Mouse (Mus musculus): ENCODE data around the gene Slc26a1. TPM values are rescaled to one million over a fixed set of nuclear protein-coding genes. Genes with fewer than 3 reads are reported as not detected.

Gene Slc26a1
- polyA plus RNA-seq (2015; fragmentation: Nextera tagmentation; extraction: Ambion mirVana): 0.39 and 0.50 TPM in 2 replicates

DNA sequence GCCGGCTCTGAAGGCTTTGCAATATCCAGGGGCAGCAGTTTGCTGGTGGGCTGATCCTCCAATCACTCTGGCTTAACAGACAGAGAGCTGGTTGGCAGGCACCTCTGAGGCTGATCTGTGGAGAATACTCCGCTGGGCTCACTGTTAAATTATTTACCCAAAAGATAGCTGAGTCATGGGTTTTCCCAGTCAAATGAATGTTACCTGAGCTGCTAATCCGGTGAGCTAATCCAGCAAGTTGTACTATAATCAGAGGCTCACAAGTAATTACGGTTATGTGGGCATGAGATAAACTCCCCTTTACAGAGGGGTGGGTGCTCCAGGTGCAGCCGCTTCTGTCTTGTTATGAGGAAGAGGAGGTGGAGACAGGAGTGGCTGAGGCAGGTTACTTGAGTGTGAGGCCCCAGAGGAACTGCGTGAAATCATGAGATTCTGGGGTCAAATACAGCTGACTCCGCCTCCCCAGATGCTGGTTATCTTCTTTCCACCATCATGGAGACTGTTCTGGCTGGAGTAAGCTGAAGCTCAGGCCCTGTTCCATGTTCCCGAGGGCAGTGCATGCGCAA, at the start of gene Slc26a1:
Gene Slc26a1, minus strand, starts transcription at position 319 of the 566 bp plus-strand sequence.
- ATAC-seq (ENCODE audit: borderline replicate concordance, extremely low read depth, low FRiP score, low TSS enrichment): no peak
- 58% methylated on average over 9 of the region's 9 CpGs for WGBS
- Histone ChIP-seq H3K27ac (no peak within 1 kb of the TSS), H3K4me1 (peaks cover 18% of the 10 kb centered on the region), H3K36me3 (peaks cover 10% of the 10 kb centered on the region; the same call in 1 of the 2 replicates), H3K9ac (no peak within 1 kb of the TSS), H3K4me2 (no peak within 1 kb of the TSS), H3K4me3 (no peak within 1 kb of the TSS), H3K27me3 (no peaks in the 10 kb centered on the region), H3K9me3 (no peaks in the 10 kb centered on the region)

DNA sequence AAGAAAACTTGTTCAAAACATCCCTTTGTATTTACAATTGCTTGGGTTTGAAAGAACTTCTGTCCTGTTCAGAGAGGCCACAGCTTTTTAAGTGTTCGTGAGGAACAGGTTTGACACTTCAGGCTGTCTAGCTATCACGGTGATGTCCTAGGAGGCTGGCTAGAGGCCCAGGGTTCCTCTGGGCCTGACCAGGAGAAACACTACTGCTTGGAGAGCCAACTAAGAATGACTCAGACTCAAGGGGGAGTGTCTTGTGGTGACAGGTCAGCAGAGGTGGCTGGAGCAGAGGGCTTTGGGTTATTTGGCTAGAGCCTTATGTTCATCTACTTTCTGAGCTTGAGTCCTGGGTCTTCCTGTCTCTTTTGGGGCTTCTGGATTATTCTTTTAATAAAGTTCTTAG, 48.6 kb upstream of the Slc26a1 start:
- no peaks in the 10 kb centered on the region for H3K36me3 ChIP-seq
- H3K4me1 ChIP-seq: no peaks in the 10 kb centered on the region
- H3K4me3 ChIP-seq: no peak overlapping the region
- H3K27me3 ChIP-seq: no peaks in the 10 kb centered on the region
- ATAC-seq (ENCODE audit: borderline replicate concordance, extremely low read depth, low FRiP score, low TSS enrichment): no peak
- WGBS: 31% methylated on average over 2 of the region's 2 CpGs
- H3K9me3 ChIP-seq: no peaks in the 10 kb centered on the region
- H3K9ac ChIP-seq: no peak overlapping the region
- no peak overlapping the region for H3K4me2 ChIP-seq
- H3K27ac ChIP-seq: no peak overlapping the region

DNA sequence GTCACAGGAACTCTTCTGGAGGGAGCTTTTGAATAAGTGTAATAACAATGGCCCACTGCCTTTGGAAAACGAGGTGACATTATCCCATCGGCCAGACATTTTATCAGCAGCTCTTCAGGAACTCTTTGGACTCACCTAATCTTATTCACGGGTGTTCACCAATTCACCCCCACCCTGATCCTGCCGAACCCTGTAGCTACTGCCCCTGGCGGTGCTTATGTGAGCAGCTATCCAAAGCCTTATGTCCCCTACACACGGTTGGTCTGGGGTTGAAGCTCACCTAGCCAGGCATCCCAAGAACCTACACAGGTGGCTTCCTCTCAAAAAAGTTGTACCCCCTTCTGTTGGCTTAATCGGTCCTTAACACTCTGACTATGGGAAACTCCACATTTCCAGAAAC, 44.4 kb upstream of the Slc26a1 start:
- Histone ChIP-seq H3K36me3 (no peaks in the 10 kb centered on the region), H3K27me3 (no peaks in the 10 kb centered on the region), H3K4me1 (no peaks in the 10 kb centered on the region), H3K9ac (no peak overlapping the region), H3K9me3 (no peaks in the 10 kb centered on the region), H3K4me2 (no peak overlapping the region), H3K27ac (no peak overlapping the region; the same call in 1 of the 2 replicates), H3K4me3 (no peak overlapping the region)
- WGBS: 49% methylated on average over 7 of the region's 7 CpGs
- no peak for ATAC-seq (ENCODE audit: borderline replicate concordance, extremely low read depth, low FRiP score, low TSS enrichment)

DNA sequence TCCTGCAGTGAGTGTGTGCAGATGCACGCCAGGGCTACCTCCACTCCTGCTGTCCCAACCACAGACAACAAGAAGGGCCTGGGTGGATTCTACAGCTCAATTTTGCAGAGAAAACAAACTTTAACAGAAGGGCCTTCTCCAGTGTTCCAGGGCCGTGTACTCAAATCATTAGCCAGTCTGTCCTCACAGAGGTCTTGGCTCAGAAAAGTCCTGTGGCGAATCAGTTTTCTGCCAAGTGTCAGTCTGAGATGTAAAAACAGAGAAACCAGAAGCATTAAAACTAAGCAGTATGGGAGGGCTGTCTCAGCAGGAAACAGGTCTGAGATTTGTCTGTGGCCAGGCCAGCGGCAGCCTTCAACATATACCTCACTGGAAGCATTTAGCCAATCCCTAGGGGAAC, 42.7 kb upstream of the Slc26a1 start:
- no peak overlapping the region for H3K4me2 ChIP-seq
- no peaks in the 10 kb centered on the region for H3K27me3 ChIP-seq
- WGBS: 44% methylated on average over 4 of the region's 4 CpGs
- no peaks in the 10 kb centered on the region for H3K9me3 ChIP-seq
- H3K4me3 ChIP-seq: no peak overlapping the region
- no peaks in the 10 kb centered on the region for H3K36me3 ChIP-seq
- no peak overlapping the region for H3K27ac ChIP-seq
- no peak for ATAC-seq (ENCODE audit: borderline replicate concordance, extremely low read depth, low FRiP score, low TSS enrichment)
- peaks cover 7% of the 10 kb centered on the region for H3K4me1 ChIP-seq
- H3K9ac ChIP-seq: no peak overlapping the region

DNA sequence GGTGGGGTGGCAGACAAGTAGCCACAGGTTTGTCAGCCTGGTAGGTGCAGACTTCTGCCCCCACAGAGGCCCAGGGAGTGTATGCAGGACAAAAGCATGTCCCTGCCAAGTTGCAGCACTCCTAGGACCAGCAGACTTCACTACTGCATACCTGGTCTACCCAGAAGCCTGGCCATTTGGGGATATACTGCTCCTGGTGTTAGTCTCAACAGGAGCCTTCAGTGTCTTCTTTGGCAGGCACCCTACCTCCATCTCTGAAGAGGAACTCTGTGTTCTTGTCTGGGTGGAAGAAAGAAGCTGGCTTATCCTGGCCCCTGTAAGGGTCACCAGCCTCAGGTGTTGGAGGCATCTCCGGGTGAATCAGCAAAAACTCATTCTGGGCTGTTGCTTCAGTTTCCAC, 40.6 kb upstream of the Slc26a1 start:
- Histone ChIP-seq H3K4me3 (no peak overlapping the region), H3K27me3 (no peaks in the 10 kb centered on the region), H3K27ac (no peak overlapping the region), H3K9ac (no peak overlapping the region), H3K36me3 (no peaks in the 10 kb centered on the region), H3K4me1 (peaks cover 7% of the 10 kb centered on the region), H3K4me2 (no peak overlapping the region), H3K9me3 (no peaks in the 10 kb centered on the region)
- no peak for ATAC-seq (ENCODE audit: borderline replicate concordance, extremely low read depth, low FRiP score, low TSS enrichment)
- WGBS: 68% methylated on average over 1 of the region's 1 CpGs

DNA sequence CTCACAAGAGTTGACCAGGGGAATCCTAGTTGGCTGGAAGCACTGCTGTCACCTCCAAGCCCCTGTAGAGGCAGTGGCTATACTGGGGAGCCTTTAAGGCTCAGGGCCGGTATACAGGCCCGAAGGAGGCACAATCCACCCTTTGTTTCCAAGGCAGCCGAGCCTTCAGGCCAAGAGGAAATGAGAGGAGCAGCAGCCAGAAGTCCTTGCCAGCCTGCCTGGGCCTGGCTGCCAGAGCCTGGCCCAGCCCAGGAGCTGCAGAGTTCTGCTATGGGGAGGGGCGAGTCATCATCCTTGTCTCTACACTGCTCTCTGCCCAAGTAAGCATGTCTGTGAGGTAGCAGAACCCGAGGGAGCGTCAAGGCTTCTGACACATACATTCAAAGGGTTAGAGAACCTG, 38.8 kb upstream of the Slc26a1 start:
- no peaks in the 10 kb centered on the region for H3K27me3 ChIP-seq
- no peaks in the 10 kb centered on the region for H3K9me3 ChIP-seq
- peak; percentile 43 for ATAC-seq (ENCODE audit: borderline replicate concordance, extremely low read depth, low FRiP score, low TSS enrichment)
- peak overlapping the region; percentile 48 for H3K27ac ChIP-seq
- no peak overlapping the region for H3K4me3 ChIP-seq
- no peak overlapping the region for H3K9ac ChIP-seq
- H3K4me2 ChIP-seq: no peak overlapping the region
- 41% methylated on average over 6 of the region's 6 CpGs for WGBS
- no peaks in the 10 kb centered on the region for H3K36me3 ChIP-seq
- peaks cover 7% of the 10 kb centered on the region for H3K4me1 ChIP-seq

DNA sequence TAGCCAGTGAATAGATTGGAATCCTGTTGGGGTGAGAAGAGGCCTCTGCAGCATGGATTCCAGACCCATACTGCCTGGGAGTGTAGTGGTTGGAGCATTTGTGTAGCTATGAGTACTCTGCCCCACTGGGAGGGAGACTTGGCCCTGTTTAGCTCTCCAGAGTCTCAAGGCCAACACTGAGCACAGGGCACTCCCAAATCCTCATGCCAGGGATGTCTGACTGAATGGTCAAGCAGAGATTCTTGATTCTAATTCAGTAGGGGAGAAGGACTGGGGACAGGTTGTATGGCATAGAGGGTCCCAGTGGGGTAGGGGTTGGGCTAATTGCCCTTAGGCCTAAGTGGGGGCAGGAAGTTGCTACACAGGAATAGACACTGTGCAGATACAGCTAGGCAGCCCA, 38.3 kb upstream of the Slc26a1 start:
- H3K4me2 ChIP-seq: no peak overlapping the region
- no peak for ATAC-seq (ENCODE audit: borderline replicate concordance, extremely low read depth, low FRiP score, low TSS enrichment)
- H3K4me3 ChIP-seq: no peak overlapping the region
- no peaks in the 10 kb centered on the region for H3K27me3 ChIP-seq
- H3K36me3 ChIP-seq: no peaks in the 10 kb centered on the region
- no peaks in the 10 kb centered on the region for H3K9me3 ChIP-seq
- no peak overlapping the region for H3K9ac ChIP-seq
- peaks cover 7% of the 10 kb centered on the region for H3K4me1 ChIP-seq
- peak overlapping the region; percentile 48 for H3K27ac ChIP-seq

DNA sequence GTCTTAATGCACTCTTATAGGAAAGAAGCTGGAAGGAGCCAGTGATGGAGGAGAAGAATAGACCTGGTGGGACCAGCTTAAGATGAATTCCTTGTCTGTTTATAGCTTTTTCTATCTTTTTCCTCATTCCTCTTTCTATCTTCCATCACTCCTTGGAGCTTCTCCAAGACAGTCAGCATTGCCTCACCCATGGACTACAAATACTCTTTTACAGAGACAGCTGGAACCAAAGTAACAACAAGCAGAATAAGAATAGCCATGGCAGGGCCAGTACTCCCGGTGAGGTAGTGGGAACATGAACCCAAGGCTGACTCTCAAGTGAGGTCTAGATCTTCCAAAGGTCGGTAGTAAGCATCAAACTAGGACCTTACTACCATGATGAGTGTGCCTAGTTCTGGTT, 37.7 kb upstream of the Slc26a1 start:
- no peak for ATAC-seq (ENCODE audit: borderline replicate concordance, extremely low read depth, low FRiP score, low TSS enrichment)
- H3K4me3 ChIP-seq: no peak overlapping the region
- no peak overlapping the region for H3K4me2 ChIP-seq
- H3K27ac ChIP-seq: no peak overlapping the region
- no peaks in the 10 kb centered on the region for H3K27me3 ChIP-seq
- no peaks in the 10 kb centered on the region for H3K36me3 ChIP-seq
- no peaks in the 10 kb centered on the region for H3K9me3 ChIP-seq
- peaks cover 7% of the 10 kb centered on the region for H3K4me1 ChIP-seq
- WGBS: 75% methylated on average over 2 of the region's 2 CpGs
- no peak overlapping the region for H3K9ac ChIP-seq

DNA sequence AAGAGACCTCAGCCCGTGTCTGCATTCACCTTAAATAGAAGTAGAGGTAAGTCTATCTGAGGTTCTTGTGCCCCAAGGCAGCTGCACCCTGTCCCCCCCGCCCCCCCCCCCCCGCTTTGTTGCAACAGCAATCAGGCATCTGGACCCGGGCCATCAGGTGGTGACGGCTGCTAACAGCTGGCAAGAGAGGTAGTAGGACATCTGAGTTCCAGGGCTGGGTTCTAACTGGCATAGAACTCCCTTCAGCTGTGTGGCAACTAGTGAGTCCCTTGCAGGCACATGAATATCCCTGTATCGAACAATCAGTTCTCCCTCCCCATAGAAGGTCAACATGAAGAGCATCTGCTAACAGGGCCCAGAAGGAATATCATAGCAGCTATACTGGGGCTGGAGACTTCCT, 36.6 kb upstream of the Slc26a1 start:
- WGBS: 69% methylated on average over 6 of the region's 6 CpGs
- peaks cover 9% of the 10 kb centered on the region; the same call in 1 of the 2 replicates for H3K36me3 ChIP-seq
- H3K27me3 ChIP-seq: no peaks in the 10 kb centered on the region
- H3K4me1 ChIP-seq: peaks cover 7% of the 10 kb centered on the region
- H3K9me3 ChIP-seq: no peaks in the 10 kb centered on the region
- no peak overlapping the region for H3K4me3 ChIP-seq
- no peak for ATAC-seq (ENCODE audit: borderline replicate concordance, extremely low read depth, low FRiP score, low TSS enrichment)
- H3K4me2 ChIP-seq: no peak overlapping the region
- H3K27ac ChIP-seq: no peak overlapping the region
- H3K9ac ChIP-seq: no peak overlapping the region

DNA sequence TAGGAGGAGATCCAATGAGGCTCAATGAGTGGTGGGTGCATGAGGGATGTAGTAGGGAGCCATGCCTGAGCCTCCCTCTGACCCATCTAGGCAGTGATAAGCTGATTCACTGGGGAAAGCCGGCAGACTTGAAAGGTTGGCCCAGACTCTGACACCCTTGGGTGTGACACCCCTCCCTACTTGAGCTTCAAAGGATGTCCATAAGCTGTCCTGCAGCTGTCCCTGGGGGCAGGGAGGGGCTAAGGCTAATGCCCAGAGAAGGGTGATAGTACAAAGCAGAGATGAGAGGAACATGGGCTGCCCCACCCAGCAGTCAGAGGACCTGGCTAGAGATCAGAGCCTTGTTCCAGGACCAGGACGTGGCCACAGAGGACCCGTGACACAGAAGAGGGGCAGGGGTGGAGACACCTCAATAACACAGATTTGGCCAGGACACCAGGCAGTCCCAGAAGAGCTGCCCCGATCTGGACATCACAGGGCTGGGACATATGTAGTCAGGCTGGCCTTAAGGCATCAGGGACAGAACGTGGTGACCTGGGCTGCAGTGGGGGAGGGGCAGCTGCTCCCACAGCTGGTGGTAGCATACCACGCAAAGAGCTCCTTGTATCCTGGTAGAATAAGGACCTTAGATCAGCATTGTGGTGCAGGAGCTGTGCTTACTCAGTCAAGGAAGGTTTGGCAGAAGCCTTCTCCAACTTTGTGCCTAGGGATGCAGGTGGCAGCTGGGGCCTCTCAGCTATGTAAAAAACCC, 33.8 kb upstream of the Slc26a1 start:
- 0 out of 2 replicates have a peak, but pooled peaks have one; percentile 35 for ATAC-seq (ENCODE audit: borderline replicate concordance, extremely low read depth, low FRiP score, low TSS enrichment)
- Histone ChIP-seq H3K27me3 (no peaks in the 10 kb centered on the region), H3K4me3 (no peak overlapping the region), H3K36me3 (peaks cover 35% of the 10 kb centered on the region), H3K9me3 (no peaks in the 10 kb centered on the region), H3K4me1 (peaks cover 5% of the 10 kb centered on the region), H3K9ac (no peak overlapping the region), H3K27ac (no peak overlapping the region), H3K4me2 (no peak overlapping the region)
- 40% methylated on average over 6 of the region's 6 CpGs for WGBS

DNA sequence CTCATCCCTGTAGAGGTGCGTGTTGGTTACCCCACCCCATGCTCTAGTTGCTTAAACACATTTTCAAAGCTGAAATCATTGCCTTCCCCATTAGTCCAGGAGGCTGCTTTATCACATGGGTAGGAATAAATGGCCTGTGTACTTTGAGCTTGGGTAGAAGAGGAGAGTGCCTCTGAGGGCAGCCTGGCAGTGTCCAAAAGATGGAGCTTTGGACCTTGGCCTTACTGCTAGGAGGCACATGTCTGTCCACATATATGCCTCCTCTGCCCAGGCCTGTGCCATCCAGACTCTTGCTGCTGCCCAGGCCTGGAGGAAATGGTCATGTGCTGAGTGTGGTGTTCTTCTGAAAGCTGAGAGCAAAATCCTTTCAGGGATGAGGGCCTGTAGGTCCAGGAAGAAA, 33.0 kb upstream of the Slc26a1 start:
- no peak for ATAC-seq (ENCODE audit: borderline replicate concordance, extremely low read depth, low FRiP score, low TSS enrichment)
- Histone ChIP-seq H3K27ac (no peak overlapping the region), H3K27me3 (no peaks in the 10 kb centered on the region), H3K9me3 (no peaks in the 10 kb centered on the region), H3K36me3 (peaks cover 35% of the 10 kb centered on the region), H3K9ac (no peak overlapping the region), H3K4me3 (no peak overlapping the region), H3K4me2 (no peak overlapping the region), H3K4me1 (peaks cover 7% of the 10 kb centered on the region)
- 86% methylated on average over 1 of the region's 1 CpGs for WGBS

DNA sequence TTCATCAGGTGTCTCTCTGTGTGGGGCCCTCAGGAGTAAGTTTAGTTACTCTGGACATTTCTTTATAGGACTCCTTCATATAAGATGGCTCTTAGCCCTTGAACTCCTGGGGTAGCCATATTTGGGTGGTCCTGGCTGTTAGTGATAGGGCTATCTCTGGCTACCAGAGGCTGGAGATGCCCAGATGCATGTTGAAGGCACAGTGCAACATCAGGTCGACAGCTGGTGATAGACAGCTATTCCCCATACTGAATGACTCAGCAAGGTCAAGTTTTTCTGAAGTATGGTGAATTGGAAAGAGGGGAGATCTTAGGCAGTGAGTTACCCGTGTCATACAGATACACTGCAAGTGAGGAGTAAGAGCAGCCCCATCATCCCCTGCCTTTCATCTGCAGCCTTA, 32.4 kb upstream of the Slc26a1 start:
- H3K4me1 ChIP-seq: peaks cover 8% of the 10 kb centered on the region
- no peak overlapping the region for H3K4me3 ChIP-seq
- WGBS: 80% methylated on average over 2 of the region's 2 CpGs
- ATAC-seq (ENCODE audit: borderline replicate concordance, extremely low read depth, low FRiP score, low TSS enrichment): no peak
- peaks cover 35% of the 10 kb centered on the region for H3K36me3 ChIP-seq
- no peak overlapping the region for H3K4me2 ChIP-seq
- H3K27me3 ChIP-seq: no peaks in the 10 kb centered on the region
- no peak overlapping the region for H3K27ac ChIP-seq
- no peak overlapping the region for H3K9ac ChIP-seq
- no peaks in the 10 kb centered on the region for H3K9me3 ChIP-seq
